In genomic region chr5:109691205-109691965, GRCm38 (mm10) we compare ENCODE assay signal across 7 mouse cellular contexts. TPM values are rescaled to one million over a fixed set of nuclear protein-coding genes. Genes with fewer than 3 reads are reported as not detected.
DNase-seq lines count a peak whose midpoint lies in the region; ATAC-seq and TF ChIP-seq lines count a peak whose summit lies in the region.
"Not testable (repeated sequence)": the region's sequence is repeated elsewhere in the genome, so short reads cannot be mapped to it uniquely, and the experiment has no call there.

No protein-coding gene starts in this region.

- not testable (repeated sequence) for H3K4me1 ChIP-seq in brown adipose tissue, adult 24 weeks (ENCODE audit: control insufficient read depth, insufficient read depth, insufficient read length, low read length); forebrain, embryonic 13.5 days; heart, embryonic 16.5 days (ENCODE audit: control insufficient read depth, insufficient read depth, low read length); intestine, postnatal 0 days (replicated peaks; ENCODE audit: control insufficient read depth, insufficient read depth, low read length); liver, adult 2 months (ENCODE audit: control insufficient read depth, insufficient read depth, low read length); midbrain, embryonic 10.5 days

- DNase-seq in liver, adult 2 months (ENCODE audit: extremely low read depth, low read depth, low spot score); midbrain, embryonic 10.5 days (ENCODE audit: low spot score): not testable (repeated sequence)
- DNase-seq in retina, postnatal 1 day, result peak; percentile 2

- H3K27me3 ChIP-seq in forebrain, embryonic 13.5 days; heart, embryonic 16.5 days (ENCODE audit: control insufficient read depth, insufficient read depth, low read length); intestine, postnatal 0 days (replicated peaks; ENCODE audit: control insufficient read depth, insufficient read depth, low read length); liver, adult 2 months (ENCODE audit: control insufficient read depth, insufficient read depth, low read length); midbrain, embryonic 10.5 days (ENCODE audit: low read depth, poor library complexity, severe bottlenecking): not testable (repeated sequence)

- H3K9ac ChIP-seq in forebrain, embryonic 13.5 days, result peak overlapping the region; percentile 72; the same call in 1 of the 2 replicates
- H3K9ac ChIP-seq in heart, embryonic 16.5 days (ENCODE audit: low read length), result peak overlapping the region; percentile 83; the same call in 1 of the 2 replicates
- H3K9ac ChIP-seq in intestine, postnatal 0 days (ENCODE audit: low read depth, low read length), result not testable (repeated sequence)
- peak overlapping the region; percentile 39; the same call in 1 of the 2 replicates for H3K9ac ChIP-seq in liver, adult 2 months (ENCODE audit: low read depth, low read length)

- WGBS in forebrain, embryonic 13.5 days, result 56% methylated on average over 5 of the region's 5 CpGs
- WGBS in heart, embryonic 16.5 days, result 56% methylated on average over 5 of the region's 5 CpGs
- 43% methylated on average over 5 of the region's 5 CpGs for WGBS in intestine, postnatal 0 days
- WGBS in liver, adult 2 months, result 74% methylated on average over 5 of the region's 5 CpGs
- 55% methylated on average over 5 of the region's 5 CpGs for WGBS in midbrain, embryonic 10.5 days

- H3K27ac ChIP-seq in brown adipose tissue, adult 24 weeks (replicated peaks; ENCODE audit: low read depth, low read length); forebrain, embryonic 13.5 days; heart, embryonic 16.5 days (ENCODE audit: low read length); intestine, postnatal 0 days (ENCODE audit: low read depth, low read length); liver, adult 2 months (replicated peaks; ENCODE audit: insufficient read depth, low read depth, low read length): not testable (repeated sequence)
- H3K27ac ChIP-seq in midbrain, embryonic 10.5 days (replicated peaks), result peak overlapping the region; percentile 88

- peak overlapping the region; percentile 69 for H3K4me3 ChIP-seq in brown adipose tissue, adult 24 weeks (ENCODE audit: insufficient read depth, low read depth, low read length)
- peak overlapping the region; percentile 63 for H3K4me3 ChIP-seq in forebrain, embryonic 13.5 days
- peak overlapping the region; percentile 73 for H3K4me3 ChIP-seq in heart, embryonic 16.5 days (ENCODE audit: low read length)
- peak overlapping the region; percentile 49 for H3K4me3 ChIP-seq in intestine, postnatal 0 days (ENCODE audit: low read depth, low read length)
- H3K4me3 ChIP-seq in liver, adult 2 months (ENCODE audit: insufficient read depth, low read depth, low read length), result peak overlapping the region; percentile 60; the same call in 1 of the 2 replicates
- H3K4me3 ChIP-seq in midbrain, embryonic 10.5 days, result peak overlapping the region; percentile 71

- not testable (repeated sequence) for H3K36me3 ChIP-seq in forebrain, embryonic 13.5 days (ENCODE audit: poor library complexity, severe bottlenecking); heart, embryonic 16.5 days (ENCODE audit: control insufficient read depth, insufficient read depth); intestine, postnatal 0 days (ENCODE audit: control insufficient read depth, insufficient read depth); liver, adult 2 months (ENCODE audit: control insufficient read depth, insufficient read depth, low read length); midbrain, embryonic 10.5 days

- H3K9me3 ChIP-seq in forebrain, embryonic 13.5 days (replicated peaks); heart, embryonic 16.5 days (replicated peaks; ENCODE audit: control insufficient read depth, low read length); intestine, postnatal 0 days (ENCODE audit: control insufficient read depth); midbrain, embryonic 10.5 days (replicated peaks): not testable (repeated sequence)

- TF ChIP-seq CTCF in intestine, postnatal 0 days (IDR thresholded peaks at IDR 0.05; ENCODE audit: low read depth); liver, adult 2 months (IDR thresholded peaks at IDR 0.05; ENCODE audit: low read depth, low read length): not testable (repeated sequence)

- peak overlapping the region; percentile 66 for H3K4me2 ChIP-seq in forebrain, embryonic 13.5 days
- peak overlapping the region; percentile 87 for H3K4me2 ChIP-seq in heart, embryonic 16.5 days (ENCODE audit: low read depth, low read length)
- H3K4me2 ChIP-seq in intestine, postnatal 0 days (replicated peaks; ENCODE audit: low read depth), result peak overlapping the region; percentile 78

- not testable (repeated sequence) for ATAC-seq in forebrain, embryonic 13.5 days; heart, embryonic 16.5 days (replicated peaks; ENCODE audit: extremely low read depth, insufficient read depth, low FRiP score)
- ATAC-seq in intestine, postnatal 0 days, result peak; percentile 76

- TF ChIP-seq POLR2A in liver, adult 2 months (IDR thresholded peaks at IDR 0.05; ENCODE audit: extremely low read depth, insufficient read depth, low read length), result not testable (repeated sequence)

- H3K79me2 ChIP-seq in liver, adult 2 months (ENCODE audit: control insufficient read depth, insufficient read depth, low read length), result not testable (repeated sequence)

RNA-seq across cellular contexts. Expression of gene 5430403G16Rik, which starts 0.5 kb away (rescaled TPM):
- 0.55 TPM in 1 of 2 replicates, not detected in the other for polyA plus RNA-seq in brown adipose tissue, adult 24 weeks (2012; ENCODE audit: insufficient read depth, insufficient read length, missing spikeins)
- 1.9 and 2.0 TPM in 2 replicates for polyA plus RNA-seq in forebrain, embryonic 13.5 days (2015; fragmentation: Nextera tagmentation; extraction: Ambion mirVana)
- polyA plus RNA-seq in heart, embryonic 16.5 days (2015; fragmentation: Nextera tagmentation; extraction: Ambion mirVana), result 0.79 and 1.1 TPM in 2 replicates
- 1.1 and 1.5 TPM in 2 replicates for polyA plus RNA-seq in intestine, postnatal 0 days (2015; fragmentation: Nextera tagmentation; extraction: Ambion mirVana)
- 0.67 and 1.8 TPM in 2 replicates for total RNA-seq in liver, adult 2 months (2014; rRNA removed)
- 0.10 and 0.14 TPM in 2 replicates for polyA plus RNA-seq in liver, adult 2 months (2012; rRNA removed)
- polyA plus RNA-seq in midbrain, embryonic 10.5 days (2016; fragmentation: Nextera tagmentation; extraction: Ambion mirVana), result 1.6 and 2.1 TPM in 2 replicates
